Mouse (Mus musculus) liver, postnatal 0 days (tissue): ENCODE measurements at regions not wholly inside any gene's neighbourhood (a gene's known extent, or its start where the extent isn't known, plus 50 kb on each side); places are given as distances from the start of the nearest gene placed in this dataset.

Source experiments
- ATAC-seq: fragments of 200-750 bp; cut with Nextera tagmentation; 2 replicates; pipeline ENCODE4 v1.8.0; 2017; ENCODE audit warnings: mild to moderate bottlenecking, moderate library complexity
- DNase-seq: peaks from one replicate; pipeline ENCODE4 v3.0.0-alpha.2; 2016
- H3K27ac ChIP-seq: fragments of 300-500 bp; sonication (generic); 2 replicates; pipeline ENCODE4 v1.5.1; 2014; ENCODE audit warnings: antibody characterized with exemption, moderate library complexity, mild to moderate bottlenecking, low read depth
- H3K27me3 ChIP-seq: fragments of 300-500 bp; sonication (generic); 2 replicates; pipeline ENCODE4 v1.6.1; 2014; ENCODE audit warnings: low read length, control low read depth, mixed read lengths; ENCODE audit not compliant: insufficient read depth
- H3K36me3 ChIP-seq: fragments of 300-500 bp; sonication (generic); replicated peaks from 2 replicates; pipeline ENCODE4 v1.6.1; 2014; ENCODE audit warnings: mild to moderate bottlenecking, control low read depth, low read length, moderate library complexity, mixed read lengths; ENCODE audit not compliant: insufficient read depth
- H3K4me1 ChIP-seq: fragments of 300-500 bp; sonication (generic); 2 replicates; pipeline ENCODE4 v1.6.1; 2014; ENCODE audit warnings: antibody characterized with exemption, mild to moderate bottlenecking, control low read depth; ENCODE audit not compliant: insufficient read depth
- H3K4me2 ChIP-seq: fragments of 300-500 bp; sonication (generic); 2 replicates; pipeline ENCODE4 v1.6.1; 2014; ENCODE audit warnings: low read depth, mild to moderate bottlenecking, low read length, moderate library complexity, mixed read lengths
- H3K4me3 ChIP-seq: fragments of 300-500 bp; sonication (generic); 2 replicates; pipeline ENCODE4 v1.5.1; 2014; ENCODE audit warnings: low read depth, low read length
- H3K9ac ChIP-seq: fragments of 300-500 bp; sonication (generic); replicated peaks from 2 replicates; pipeline ENCODE4 v1.6.1; 2014; ENCODE audit warnings: mild to moderate bottlenecking, moderate library complexity
- H3K9me3 ChIP-seq: fragments of 300-500 bp; sonication (generic); 2 replicates; pipeline ENCODE4 v1.6.1; 2016; ENCODE audit warnings: mild to moderate bottlenecking, control low read depth, low read length, mixed read lengths
- CTCF ChIP-seq: sonication (generic); IDR thresholded peaks from 2 replicates; pipeline ENCODE4 v1.5.1; 2016; ENCODE audit warnings: antibody characterized with exemption, low read depth
- EP300 ChIP-seq: IDR thresholded peaks from 2 replicates; pipeline ENCODE4 v1.6.1; 2016; ENCODE audit warnings: antibody characterized with exemption, low read depth, mild to moderate bottlenecking
- WGBS: fragments of 180-500 bp; shearing (Covaris S2); extraction: QIAGEN DNeasy Blood & Tissue Kit; methylation state at CpG from one replicate; pipeline ENCODE4 v1.1.7; 2014; ENCODE audit not compliant: insufficient replicate concordance; 5-methylcytosine and 5-hydroxymethylcytosine counted together

GRCm38 (mm10) chr13:86274926-86275622 is 228.4 kb upstream of the Cox7c start:
- DNase-seq, result no peak
- no peak for ATAC-seq
- Histone ChIP-seq H3K9ac (no peak overlapping the region), H3K4me2 (no peak overlapping the region), H3K36me3 (no peaks in the 10 kb centered on the region), H3K27ac (no peak overlapping the region), H3K27me3 (no peaks in the 10 kb centered on the region), H3K4me1 (no peaks in the 10 kb centered on the region), H3K9me3 (no peaks in the 10 kb centered on the region), H3K4me3 (no peak overlapping the region)
- WGBS, result 52% methylated on average over 2 of the region's 2 CpGs
- TF ChIP-seq EP300 (no peak), CTCF (no peak)

- H3K36me3 ChIP-seq, result no peaks in the 10 kb centered on the region
- H3K9ac ChIP-seq, result no peak overlapping the region
- no peaks in the 10 kb centered on the region for H3K27me3 ChIP-seq
- no peaks in the 10 kb centered on the region for H3K4me1 ChIP-seq
- H3K4me2 ChIP-seq, result no peak overlapping the region
- TF ChIP-seq EP300, result no peak
- ATAC-seq, result no peak
- WGBS, result 68% methylated on average over 1 of the region's 1 CpGs
- H3K4me3 ChIP-seq, result no peak overlapping the region
- H3K27ac ChIP-seq, result no peak overlapping the region
- no peaks in the 10 kb centered on the region for H3K9me3 ChIP-seq
- no peak for DNase-seq
Measured at GRCm38 (mm10) chr13:86238054-86238453, 191.3 kb upstream of the Cox7c start.

GRCm38 (mm10) chr13:86205641-86206040 is 158.9 kb upstream of the Cox7c start:
- WGBS, result 72% methylated on average over 3 of the region's 3 CpGs
- Histone ChIP-seq H3K4me2 (no peak overlapping the region), H3K4me1 (no peaks in the 10 kb centered on the region), H3K9me3 (no peaks in the 10 kb centered on the region), H3K9ac (no peak overlapping the region), H3K4me3 (no peak overlapping the region), H3K36me3 (no peaks in the 10 kb centered on the region), H3K27me3 (no peaks in the 10 kb centered on the region), H3K27ac (no peak overlapping the region)
- TF ChIP-seq EP300 (no peak), CTCF (no peak)
- DNase-seq (no peak), ATAC-seq (no peak)

GRCm38 (mm10) chr13:86180496-86180895 is 133.8 kb upstream of the Cox7c start:
- Histone ChIP-seq H3K4me1 (no peaks in the 10 kb centered on the region), H3K9ac (no peak overlapping the region), H3K4me2 (no peak overlapping the region), H3K9me3 (no peaks in the 10 kb centered on the region), H3K27me3 (no peaks in the 10 kb centered on the region), H3K4me3 (no peak overlapping the region), H3K27ac (no peak overlapping the region), H3K36me3 (no peaks in the 10 kb centered on the region)
- 59% methylated on average over 2 of the region's 2 CpGs for WGBS
- DNase-seq (no peak), ATAC-seq (no peak)
- TF ChIP-seq EP300, result no peak
- no peak for TF ChIP-seq CTCF

GRCm38 (mm10) chr13:86147331-86147730 is 100.6 kb upstream of the Cox7c start:
- no peaks in the 10 kb centered on the region for H3K4me1 ChIP-seq
- no peak overlapping the region for H3K27ac ChIP-seq
- H3K4me2 ChIP-seq, result no peak overlapping the region
- no peaks in the 10 kb centered on the region for H3K36me3 ChIP-seq
- no peaks in the 10 kb centered on the region for H3K27me3 ChIP-seq
- H3K9ac ChIP-seq, result no peak overlapping the region
- WGBS, result 74% methylated on average over 3 of the region's 3 CpGs
- no peak for TF ChIP-seq CTCF
- no peak for TF ChIP-seq EP300
- no peak for ATAC-seq
- no peak overlapping the region for H3K4me3 ChIP-seq
- H3K9me3 ChIP-seq, result no peaks in the 10 kb centered on the region
- DNase-seq, result no peak

GRCm38 (mm10) chr13:86111372-86112094 is 64.8 kb upstream of the Cox7c start:
- Histone ChIP-seq H3K4me3 (no peak overlapping the region), H3K4me2 (no peak overlapping the region), H3K9me3 (no peaks in the 10 kb centered on the region), H3K4me1 (no peaks in the 10 kb centered on the region), H3K27me3 (no peaks in the 10 kb centered on the region), H3K36me3 (no peaks in the 10 kb centered on the region), H3K9ac (no peak overlapping the region), H3K27ac (no peak overlapping the region)
- 46% methylated on average over 6 of the region's 6 CpGs for WGBS
- ATAC-seq (peak; percentile 29; the same call in 1 of the 2 replicates), DNase-seq (no peak)
- TF ChIP-seq EP300 (no peak), CTCF (no peak)
